Comparison of ENCODE assay signal across 7 mouse cellular contexts in genomic region chr11:87421760-87422201, GRCm38 (mm10). TPM values are rescaled to one million over a fixed set of nuclear protein-coding genes. Genes with fewer than 3 reads are reported as not detected.
DNase-seq lines count a peak whose midpoint lies in the region; ATAC-seq lines count a peak whose summit lies in the region.

No protein-coding gene starts in this region.

- H3K27ac ChIP-seq in embryonic facial prominence, embryonic 10.5 days (replicated peaks), result peak overlapping the region; percentile 94
- H3K27ac ChIP-seq in hindbrain, embryonic 13.5 days, result peak overlapping the region; percentile 87
- H3K27ac ChIP-seq in liver, embryonic 13.5 days, result peak overlapping the region; percentile 74

- no peaks in the 10 kb centered on the region for H3K36me3 ChIP-seq in embryonic facial prominence, embryonic 10.5 days (replicated peaks)
- no peaks in the 10 kb centered on the region for H3K36me3 ChIP-seq in hindbrain, embryonic 13.5 days
- H3K36me3 ChIP-seq in liver, embryonic 13.5 days, result no peaks in the 10 kb centered on the region

- H3K9ac ChIP-seq in hindbrain, embryonic 13.5 days, result peak overlapping the region; percentile 68
- peak overlapping the region; percentile 71 for H3K9ac ChIP-seq in liver, embryonic 13.5 days

- no peak for ATAC-seq in hindbrain, embryonic 13.5 days (ENCODE audit: low FRiP score)
- ATAC-seq in liver, embryonic 13.5 days (ENCODE audit: low read depth), result no peak

- WGBS in embryonic facial prominence, embryonic 10.5 days, result 34% methylated on average over 6 of the region's 6 CpGs
- 27% methylated on average over 6 of the region's 6 CpGs for WGBS in hindbrain, embryonic 13.5 days
- 10% methylated on average over 6 of the region's 6 CpGs for WGBS in liver, embryonic 13.5 days (ENCODE audit: insufficient replicate concordance)

- no peaks in the 10 kb centered on the region for H3K9me3 ChIP-seq in embryonic facial prominence, embryonic 10.5 days
- no peaks in the 10 kb centered on the region for H3K9me3 ChIP-seq in hindbrain, embryonic 13.5 days
- no peaks in the 10 kb centered on the region for H3K9me3 ChIP-seq in liver, embryonic 13.5 days (replicated peaks)

- DNase-seq in 3134 (ENCODE audit: extremely low read depth, insufficient read length, low spot score) (peak; percentile 35), 416B (ENCODE audit: low read depth) (peak; percentile 61)
- DNase-seq in embryonic facial prominence, embryonic 10.5 days (ENCODE audit: low spot score), result peak; percentile 53
- no peak for DNase-seq in liver, embryonic 13.5 days
- DNase-seq in yolk sac, embryonic 10.5 days (ENCODE audit: low spot score), result peak; percentile 66
- DNase-seq in layer of hippocampus, adult 8-10 months (ENCODE audit: low spot score in 2 of 2), result no peak

- H3K4me1 ChIP-seq in embryonic facial prominence, embryonic 10.5 days, result peaks cover 12% of the 10 kb centered on the region
- H3K4me1 ChIP-seq in hindbrain, embryonic 13.5 days (replicated peaks), result peaks cover 20% of the 10 kb centered on the region
- H3K4me1 ChIP-seq in liver, embryonic 13.5 days (replicated peaks), result peaks cover 37% of the 10 kb centered on the region

- no peaks in the 10 kb centered on the region for H3K27me3 ChIP-seq in embryonic facial prominence, embryonic 10.5 days (replicated peaks; ENCODE audit: low read depth, poor library complexity, severe bottlenecking)
- H3K27me3 ChIP-seq in hindbrain, embryonic 13.5 days, result no peaks in the 10 kb centered on the region
- no peaks in the 10 kb centered on the region for H3K27me3 ChIP-seq in liver, embryonic 13.5 days

- peak overlapping the region; percentile 63 for H3K4me2 ChIP-seq in hindbrain, embryonic 13.5 days
- peak overlapping the region; percentile 62 for H3K4me2 ChIP-seq in liver, embryonic 13.5 days

- peak overlapping the region; percentile 49 for H3K4me3 ChIP-seq in embryonic facial prominence, embryonic 10.5 days
- H3K4me3 ChIP-seq in hindbrain, embryonic 13.5 days, result peak overlapping the region; percentile 39
- peak overlapping the region; percentile 48 for H3K4me3 ChIP-seq in liver, embryonic 13.5 days (replicated peaks)

RNA-seq across cellular contexts. Expression of gene Tex14, which starts 16.9 kb away (rescaled TPM):
- 0.50 TPM in 1 of 2 replicates, not detected in the other for polyA plus RNA-seq in embryonic facial prominence, embryonic 10.5 days (2016; fragmentation: Nextera tagmentation; extraction: Ambion mirVana)
- 1.00 and 1.0 TPM in 2 replicates for polyA plus RNA-seq in hindbrain, embryonic 13.5 days (2015; fragmentation: Nextera tagmentation; extraction: Ambion mirVana)
- polyA plus RNA-seq in liver, embryonic 13.5 days (2015; fragmentation: Nextera tagmentation; extraction: Ambion mirVana), result 0.10 and 0.15 TPM in 2 replicates
- total RNA-seq in layer of hippocampus, adult 8-10 months (2022), result 1 to 10 TPM in 1 of 4 experiments, under 1 TPM in 3; 0.08 to 1.2 (median 0.53) TPM

RNA-seq across cellular contexts. Expression of gene Rad51c, which starts 17.0 kb away (rescaled TPM):
- polyA plus RNA-seq in embryonic facial prominence, embryonic 10.5 days (2016; fragmentation: Nextera tagmentation; extraction: Ambion mirVana), result 11.5 and 11.9 TPM in 2 replicates
- 5.1 and 6.2 TPM in 2 replicates for polyA plus RNA-seq in hindbrain, embryonic 13.5 days (2015; fragmentation: Nextera tagmentation; extraction: Ambion mirVana)
- polyA plus RNA-seq in liver, embryonic 13.5 days (2015; fragmentation: Nextera tagmentation; extraction: Ambion mirVana), result 5.0 and 5.6 TPM in 2 replicates
- 1 to 10 TPM; 3.0 to 6.7 (median 3.6) TPM for total RNA-seq in layer of hippocampus, adult 8-10 months (2022)

Comparison
In these comparisons a context has a peak if more than half of its experiments do, and no peak if none do; other contexts are left out.
1. DNase-seq: peak in 3134 (single experiment), 416B (single experiment), embryonic facial prominence, embryonic 10.5 days (single experiment) and yolk sac, embryonic 10.5 days (single experiment); none in liver, embryonic 13.5 days (single experiment) and layer of hippocampus, adult 8-10 months (0 of 2).
2. Peak in every context shown above with its lines, with median percentiles within 50 percentile points of each other: H3K27ac ChIP-seq and H3K4me3 ChIP-seq.